Mouse (Mus musculus) liver, embryonic 16.5 days (tissue): ENCODE data around the gene Lemd1. TPM values are rescaled to one million over a fixed set of nuclear protein-coding genes. Genes with fewer than 3 reads are reported as not detected.
A peak's percentile ranks its signal among the peaks of the same experiment; 100 is the strongest.

Source experiments
- ATAC-seq: fragments of 200-750 bp; cut with Nextera tagmentation; 2 replicates; pipeline ENCODE4 v1.8.0; 2017; ENCODE audit warnings: low read depth, mild to moderate bottlenecking, moderate number of reproducible peaks, moderate library complexity
- H3K27ac ChIP-seq: fragments of 300-500 bp; sonication (generic); 2 replicates; pipeline ENCODE4 v1.5.1; 2014; ENCODE audit warnings: mild to moderate bottlenecking, low read length
- H3K27me3 ChIP-seq: fragments of 300-500 bp; sonication (generic); 2 replicates; pipeline ENCODE4 v1.6.1; 2014; ENCODE audit warnings: low read depth, low read length, mixed read lengths; ENCODE audit not compliant: control insufficient read depth, insufficient read depth
- H3K36me3 ChIP-seq: fragments of 300-500 bp; sonication (generic); 2 replicates; pipeline ENCODE4 v1.6.1; 2014; ENCODE audit warnings: mild to moderate bottlenecking; ENCODE audit not compliant: control insufficient read depth, insufficient read depth
- H3K4me1 ChIP-seq: fragments of 300-500 bp; sonication (generic); 2 replicates; pipeline ENCODE4 v1.6.1; 2014; ENCODE audit warnings: low read depth, low read length, mixed read lengths; ENCODE audit not compliant: control insufficient read depth
- H3K4me2 ChIP-seq: fragments of 300-500 bp; sonication (generic); 2 replicates; pipeline ENCODE4 v1.6.1; 2014; ENCODE audit warnings: low read depth, low read length, mixed read lengths
- H3K4me3 ChIP-seq: fragments of 300-500 bp; sonication (generic); 2 replicates; pipeline ENCODE4 v1.5.1; 2014; ENCODE audit warnings: low read depth, mild to moderate bottlenecking, low read length
- H3K9ac ChIP-seq: fragments of 300-500 bp; sonication (generic); 2 replicates; pipeline ENCODE4 v1.6.1; 2014; ENCODE audit warnings: low read depth, low read length
- H3K9me3 ChIP-seq: fragments of 300-500 bp; sonication (generic); replicated peaks from 2 replicates; pipeline ENCODE4 v1.6.1; 2016; ENCODE audit warnings: low read length; ENCODE audit not compliant: control insufficient read depth
- WGBS: fragments of 180-500 bp; shearing (Covaris S2); extraction: QIAGEN DNeasy Blood & Tissue Kit; methylation state at CpG from one replicate; pipeline ENCODE4 v1.1.7; 2014; ENCODE audit not compliant: insufficient replicate concordance; 5-methylcytosine and 5-hydroxymethylcytosine counted together
- polyA plus RNA-seq: library from polyadenylated mRNA; unstranded; fragments of >200 nt; fragmentation: Nextera tagmentation; extraction: Ambion mirVana; gene quantifications from 2 replicates; pipeline ENCODE4 v1.2.1, GENCODE M21; 2015

Lemd1 gene
- polyA plus RNA-seq, 1 experiment from 2014 or later: not detected

- WGBS: 52% methylated on average over 3 of the region's 3 CpGs
- no peak for ATAC-seq
- no peaks in the 10 kb centered on the region; the same call in none of the 2 replicates for H3K27me3 ChIP-seq
These were observed 15.6 kb downstream of the Lemd1 start for GRCm38 (mm10) chr1:132206828-132207227.

DNA sequence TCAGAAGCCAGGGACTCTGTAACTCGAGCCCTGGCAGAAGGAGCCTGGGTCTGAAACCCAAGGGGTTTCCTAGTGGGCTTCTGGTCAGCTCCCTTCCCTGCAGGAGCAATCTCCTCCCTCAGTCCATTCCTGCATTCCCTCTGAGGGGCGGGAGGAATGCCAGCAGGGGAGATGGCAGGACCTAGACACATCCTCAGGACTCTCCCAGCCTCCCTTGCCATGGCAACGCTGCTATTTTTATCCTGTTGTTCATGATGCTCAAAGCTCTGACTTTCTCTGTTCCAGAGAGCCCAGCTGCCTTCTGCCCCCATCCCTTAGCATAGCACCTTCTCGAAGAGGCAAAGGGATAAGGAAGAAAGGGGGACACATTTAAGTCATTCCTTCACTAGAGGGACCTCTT, 16.9 kb downstream of the Lemd1 start:
- H3K4me2 ChIP-seq: no peak overlapping the region
- no peaks in the 10 kb centered on the region for H3K9me3 ChIP-seq
- 11% methylated on average over 4 of the region's 4 CpGs for WGBS
- H3K27me3 ChIP-seq: peaks cover 6% of the 10 kb centered on the region
- H3K27ac ChIP-seq: no peak overlapping the region
- no peak overlapping the region for H3K4me3 ChIP-seq
- peaks cover 4% of the 10 kb centered on the region; the same call in 1 of the 2 replicates for H3K4me1 ChIP-seq
- ATAC-seq: no peak
- H3K36me3 ChIP-seq: no peaks in the 10 kb centered on the region
- H3K9ac ChIP-seq: no peak overlapping the region

More at GRCm38 (mm10) chr1:132206828-132207227, 15.6 kb downstream of the Lemd1 start:
- Histone ChIP-seq H3K9me3 (no peaks in the 10 kb centered on the region), H3K4me3 (no peak overlapping the region), H3K4me1 (no peaks in the 10 kb centered on the region), H3K9ac (no peak overlapping the region), H3K27ac (no peak overlapping the region), H3K36me3 (no peaks in the 10 kb centered on the region), H3K4me2 (no peak overlapping the region)

- peaks cover 4% of the 10 kb centered on the region; the same call in 1 of the 2 replicates for H3K4me1 ChIP-seq
- H3K4me3 ChIP-seq: no peak overlapping the region
- ATAC-seq: no peak
- no peaks in the 10 kb centered on the region for H3K9me3 ChIP-seq
- H3K4me2 ChIP-seq: no peak overlapping the region
- 59% methylated on average over 10 of the region's 10 CpGs for WGBS
- H3K9ac ChIP-seq: no peak overlapping the region
- no peaks in the 10 kb centered on the region for H3K36me3 ChIP-seq
- H3K27ac ChIP-seq: no peak overlapping the region
- peaks cover 6% of the 10 kb centered on the region for H3K27me3 ChIP-seq
These were observed 18.2 kb downstream of the Lemd1 start for GRCm38 (mm10) chr1:132209400-132209799.

DNA sequence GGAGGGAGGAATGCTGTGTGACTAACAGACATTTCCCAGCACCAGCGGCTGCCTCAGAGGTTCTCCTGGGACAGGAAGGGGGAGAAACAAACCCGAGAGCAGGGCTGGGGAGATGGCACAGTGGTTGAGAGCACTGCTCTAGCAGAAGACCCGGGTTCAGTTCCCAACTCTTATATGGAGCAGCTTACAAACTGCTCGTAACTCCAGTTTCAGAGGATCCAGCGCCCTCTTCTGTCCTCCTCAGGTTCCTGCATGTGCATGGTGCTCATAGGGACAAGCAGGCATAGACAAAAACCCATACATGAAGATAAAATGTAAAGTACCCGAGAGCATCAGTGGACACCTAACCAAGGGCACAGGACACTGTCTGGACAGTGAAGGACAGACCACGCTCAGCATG, 19.7 kb downstream of the Lemd1 start:
- Histone ChIP-seq H3K27me3 (peaks cover 6% of the 10 kb centered on the region), H3K4me2 (no peak overlapping the region), H3K4me3 (no peak overlapping the region), H3K27ac (no peak overlapping the region), H3K36me3 (no peaks in the 10 kb centered on the region), H3K9ac (no peak overlapping the region), H3K4me1 (peaks cover 4% of the 10 kb centered on the region; the same call in 1 of the 2 replicates), H3K9me3 (no peaks in the 10 kb centered on the region)
- no peak for ATAC-seq
- 11% methylated on average over 7 of the region's 7 CpGs for WGBS

- H3K36me3 ChIP-seq: no peaks in the 10 kb centered on the region
- peak overlapping the region; percentile 39; the same call in 1 of the 2 replicates for H3K4me2 ChIP-seq
- WGBS: 29% methylated on average over 12 of the region's 12 CpGs
- ATAC-seq: no peak
- H3K9me3 ChIP-seq: no peaks in the 10 kb centered on the region
- H3K9ac ChIP-seq: no peak overlapping the region
- no peak overlapping the region for H3K27ac ChIP-seq
- peaks cover 6% of the 10 kb centered on the region for H3K27me3 ChIP-seq
- no peak overlapping the region for H3K4me3 ChIP-seq
- peaks cover 4% of the 10 kb centered on the region; the same call in 1 of the 2 replicates for H3K4me1 ChIP-seq
These were observed 20.4 kb downstream of the Lemd1 start for GRCm38 (mm10) chr1:132211672-132212071.

DNA sequence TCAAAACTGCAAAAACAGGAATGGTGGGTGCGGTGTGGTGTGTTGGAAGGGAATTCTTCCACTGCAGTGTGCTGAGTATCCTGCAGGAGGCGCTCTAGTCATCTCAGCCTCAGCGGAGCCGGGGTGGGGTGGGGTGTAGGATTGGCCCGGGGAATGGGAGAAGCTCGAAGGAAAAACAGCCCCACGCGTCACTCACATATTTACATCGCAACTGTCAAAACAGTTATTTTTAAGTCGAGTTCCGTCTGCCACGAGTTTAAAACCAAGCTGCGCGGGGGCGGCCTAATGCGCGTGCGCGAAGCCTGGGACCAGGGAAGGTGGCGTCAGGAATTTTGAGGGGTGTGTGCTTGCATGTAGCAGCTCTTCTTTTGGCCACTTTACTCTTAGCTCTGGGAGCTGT, 21.0 kb downstream of the Lemd1 start:
- peak overlapping the region; percentile 39 for H3K4me2 ChIP-seq
- peaks cover 4% of the 10 kb centered on the region; the same call in 1 of the 2 replicates for H3K4me1 ChIP-seq
- WGBS: 6% methylated on average over 20 of the region's 20 CpGs
- H3K9ac ChIP-seq: no peak overlapping the region; the same call in 1 of the 2 replicates
- H3K36me3 ChIP-seq: no peaks in the 10 kb centered on the region
- no peaks in the 10 kb centered on the region for H3K9me3 ChIP-seq
- H3K27ac ChIP-seq: no peak overlapping the region
- ATAC-seq: no peak
- H3K27me3 ChIP-seq: peaks cover 6% of the 10 kb centered on the region
- peak overlapping the region; percentile 28 for H3K4me3 ChIP-seq

DNA sequence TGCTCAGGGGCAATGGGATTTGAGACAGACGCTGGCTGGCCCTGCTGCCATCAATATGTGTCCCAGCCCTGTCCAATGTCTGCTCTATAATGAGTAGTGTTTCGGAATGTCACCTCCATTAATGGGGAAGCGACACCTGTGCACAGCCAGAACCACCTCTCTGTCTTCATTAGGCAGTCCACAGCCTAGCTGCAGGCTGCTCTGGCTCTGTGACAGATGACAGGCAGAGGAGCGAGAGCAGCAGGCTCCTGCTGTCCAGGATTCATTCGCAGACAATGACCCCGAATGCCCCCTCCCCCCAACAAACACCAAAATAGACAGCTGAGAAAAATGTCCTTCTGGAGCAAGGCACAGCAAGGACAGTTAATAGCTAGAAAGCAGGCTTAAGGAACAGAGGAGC, 21.8 kb downstream of the Lemd1 start:
- Histone ChIP-seq H3K36me3 (no peaks in the 10 kb centered on the region), H3K9me3 (no peaks in the 10 kb centered on the region), H3K9ac (no peak overlapping the region), H3K4me3 (no peak overlapping the region), H3K4me2 (no peak overlapping the region), H3K27ac (no peak overlapping the region), H3K27me3 (peaks cover 6% of the 10 kb centered on the region), H3K4me1 (peaks cover 4% of the 10 kb centered on the region; the same call in 1 of the 2 replicates)
- WGBS: 41% methylated on average over 6 of the region's 6 CpGs
- ATAC-seq: no peak

DNA sequence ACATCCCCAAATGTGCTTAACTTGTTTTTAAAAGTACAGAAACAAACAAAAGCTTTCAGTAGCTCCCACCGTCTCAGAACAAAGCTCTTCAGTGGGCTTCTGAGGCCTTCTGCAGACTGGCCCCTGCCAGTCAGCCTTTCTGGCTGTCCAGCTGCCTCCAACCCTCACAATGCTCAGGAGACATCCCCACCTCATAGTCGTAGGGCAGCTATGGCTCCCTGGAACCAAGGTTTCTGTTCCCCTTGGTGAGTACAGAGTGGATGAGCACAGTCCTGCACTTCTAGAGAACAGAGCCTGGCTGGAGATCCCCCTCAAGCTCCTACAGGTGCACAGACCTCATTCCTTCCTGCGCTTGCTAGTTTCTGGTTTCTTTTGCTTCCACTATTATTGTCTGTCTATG, 25.0 kb downstream of the Lemd1 start:
- no peak for ATAC-seq
- Histone ChIP-seq H3K36me3 (no peaks in the 10 kb centered on the region), H3K4me1 (peaks cover 4% of the 10 kb centered on the region; the same call in 1 of the 2 replicates), H3K9me3 (no peaks in the 10 kb centered on the region), H3K27me3 (peaks cover 13% of the 10 kb centered on the region), H3K4me3 (no peak overlapping the region), H3K4me2 (no peak overlapping the region), H3K9ac (no peak overlapping the region), H3K27ac (no peak overlapping the region)
- WGBS: 39% methylated on average over 3 of the region's 3 CpGs

DNA sequence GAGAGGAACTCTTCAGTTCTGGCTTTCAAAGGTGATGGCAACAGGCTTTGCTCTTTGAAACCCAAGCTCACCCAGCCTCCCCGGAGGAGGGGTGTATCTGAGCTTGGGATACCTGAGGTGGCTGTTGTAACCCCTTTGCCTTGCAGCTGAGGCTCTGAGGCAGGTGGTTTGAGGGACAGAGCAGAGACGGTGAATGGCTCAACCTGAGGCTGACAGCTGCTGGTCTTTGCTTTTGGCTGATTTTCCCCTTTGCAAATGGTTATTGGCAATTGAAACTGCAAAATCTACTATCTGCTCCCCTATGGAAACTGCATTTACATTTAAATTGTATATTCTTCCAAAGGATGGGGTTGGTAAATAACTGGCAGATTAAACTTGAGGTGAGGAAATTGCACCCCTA, 30.4 kb downstream of the Lemd1 start:
- ATAC-seq: no peak
- WGBS: 30% methylated on average over 2 of the region's 2 CpGs

More for the DNA sequence above, 30.4 kb downstream of the Lemd1 start:
- H3K4me2 ChIP-seq: no peak overlapping the region
- no peaks in the 10 kb centered on the region for H3K4me1 ChIP-seq
- H3K27ac ChIP-seq: no peak overlapping the region
- H3K9me3 ChIP-seq: no peaks in the 10 kb centered on the region
- H3K4me3 ChIP-seq: no peak overlapping the region
- peaks cover 10% of the 10 kb centered on the region for H3K27me3 ChIP-seq
- H3K9ac ChIP-seq: no peak overlapping the region
- no peaks in the 10 kb centered on the region for H3K36me3 ChIP-seq
